Mouse (Mus musculus) telencephalon, adult 2 months (tissue): ENCODE measurements around the gene Ccdc17.

Source experiments
- DNase-seq: peaks from one replicate; pipeline ENCODE4 v3.0.0-alpha.2; 2011; ENCODE audit warnings: low read depth, low spot score

Gene Ccdc17

GRCm38 (mm10) chr4:116644326-116644725, 47.9 kb downstream of the Ccdc17 start:
- no peak for DNase-seq

GRCm38 (mm10) chr4:116645624-116646023, 49.2 kb downstream of the Ccdc17 start:
- no peak for DNase-seq

DNA sequence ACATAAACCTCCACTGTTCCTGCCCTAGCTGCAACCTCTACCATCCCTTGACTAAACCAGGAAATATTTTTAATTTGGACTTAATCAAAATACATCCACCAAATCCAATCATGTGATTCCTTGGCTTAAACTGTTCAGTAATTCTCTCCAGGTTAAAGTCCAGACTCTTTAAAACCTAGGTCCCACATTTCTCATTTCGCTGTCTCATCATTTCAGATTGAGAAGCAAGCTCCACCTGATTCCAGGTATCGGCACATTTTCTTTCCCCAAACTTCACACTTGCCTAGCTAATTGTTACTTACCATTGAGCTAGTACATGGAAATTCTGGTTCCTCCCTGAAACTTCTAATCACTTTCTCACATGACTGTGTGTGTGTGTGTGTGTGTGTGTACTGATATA, 53.0 kb downstream of the Ccdc17 start:
- DNase-seq = no peak
